Mouse (Mus musculus): Measurements from ENCODE around the gene Gpr155.
A peak's percentile ranks its signal among the peaks of the same experiment; 100 is the strongest.

Gene Gpr155

GRCm38 (mm10) chr2:73386356-73387046 lies at the start of gene Gpr155:
Gpr155 (minus strand) TSS chr2:73386572.
- DNase-seq, result peak; percentile 100

DNA sequence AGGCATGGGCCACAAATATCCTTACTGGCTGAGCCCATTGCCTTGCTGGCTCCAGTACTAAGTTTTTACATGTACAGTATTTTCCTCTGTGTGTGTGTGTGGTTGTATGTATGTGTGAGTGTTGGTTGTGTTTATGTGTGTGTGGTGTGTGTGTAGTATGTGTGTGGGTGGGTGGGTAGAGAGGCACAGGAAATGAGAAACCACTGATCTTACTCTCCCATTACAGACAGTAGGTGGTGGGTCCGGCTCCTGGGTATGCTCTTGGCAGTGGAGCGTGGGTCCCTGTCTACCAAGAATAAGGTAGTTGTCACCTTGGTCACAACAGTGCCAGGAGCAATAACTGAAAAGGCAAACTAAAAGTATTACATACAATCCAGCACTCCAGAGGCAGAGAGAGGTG lies 49.5 kb upstream of the Gpr155 start:
- no peak for DNase-seq

GRCm38 (mm10) chr2:73431959-73432396 lies 45.6 kb upstream of the Gpr155 start:
- no peak for DNase-seq

GRCm38 (mm10) chr2:73428803-73429468 lies 42.6 kb upstream of the Gpr155 start:
- no peak for DNase-seq

GRCm38 (mm10) chr2:73427293-73427692 lies 40.9 kb upstream of the Gpr155 start:
- peak; percentile 16 for DNase-seq

DNA sequence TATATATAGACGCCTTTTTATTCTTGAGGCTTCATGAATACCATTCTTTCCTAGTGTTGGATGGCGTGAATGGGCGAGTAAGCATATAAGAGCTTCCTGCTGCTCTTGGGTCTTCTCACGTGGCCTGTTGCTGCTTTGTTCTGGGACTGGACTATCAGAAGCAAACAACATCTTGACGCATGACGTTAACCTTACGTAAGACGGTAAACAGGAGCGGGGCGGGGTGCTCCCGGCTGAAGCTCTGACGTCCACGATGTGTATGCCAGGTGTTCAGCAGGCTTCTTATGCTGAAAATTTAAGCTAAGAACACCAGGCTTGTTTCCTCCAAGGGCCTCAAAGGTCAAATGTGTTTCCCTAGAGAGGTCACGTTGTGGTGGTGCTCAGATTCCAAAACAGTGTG lies 39.5 kb upstream of the Gpr155 start:
- no peak for DNase-seq

- DNase-seq, result no peak
Measured at GRCm38 (mm10) chr2:73419730-73420129, 33.4 kb upstream of the Gpr155 start.

- DNase-seq, result peak; percentile 9
Measured at GRCm38 (mm10) chr2:73419285-73419684, 32.9 kb upstream of the Gpr155 start.

- DNase-seq, result no peak
Measured at GRCm38 (mm10) chr2:73415892-73416291, 29.5 kb upstream of the Gpr155 start.

DNA sequence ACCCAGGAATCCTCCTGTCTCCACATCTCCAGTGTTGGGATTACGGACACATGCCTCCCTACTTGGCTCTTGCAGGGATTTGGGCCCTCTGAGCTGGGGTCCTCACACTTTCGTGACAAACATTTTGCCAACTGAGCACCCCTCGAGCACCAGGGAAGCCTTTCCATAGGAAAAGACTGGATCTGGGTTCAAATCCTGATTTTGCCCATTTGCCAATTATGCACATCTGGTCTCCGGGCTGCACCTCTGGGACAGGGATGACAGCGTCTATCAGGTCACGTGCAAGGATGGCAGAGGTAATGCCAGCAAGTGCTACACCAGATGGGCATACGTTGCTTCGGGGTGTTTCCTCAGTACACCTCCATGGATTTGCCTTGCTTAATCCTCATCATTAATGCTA lies 23.7 kb upstream of the Gpr155 start:
- DNase-seq, result no peak

DNA sequence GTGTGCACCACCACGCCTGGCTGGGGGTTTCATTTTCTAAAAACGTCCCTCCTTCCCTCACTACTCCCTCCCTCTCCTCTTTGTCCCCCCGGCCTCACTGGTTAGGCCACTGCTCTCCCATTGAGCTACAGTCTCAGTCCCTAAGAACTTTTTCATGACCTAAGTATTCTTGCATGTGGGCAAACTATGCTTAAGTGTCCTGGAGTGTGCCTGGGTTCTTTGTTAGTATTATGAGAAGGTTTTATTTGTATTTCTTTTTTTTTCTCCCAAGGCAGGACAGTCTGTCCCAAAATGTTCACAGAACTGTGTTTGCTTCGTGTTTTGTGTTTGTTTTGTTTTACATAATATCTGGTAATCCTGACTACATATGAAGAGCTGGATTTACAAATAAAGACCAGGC lies 21.3 kb upstream of the Gpr155 start:
- DNase-seq, result no peak

DNA sequence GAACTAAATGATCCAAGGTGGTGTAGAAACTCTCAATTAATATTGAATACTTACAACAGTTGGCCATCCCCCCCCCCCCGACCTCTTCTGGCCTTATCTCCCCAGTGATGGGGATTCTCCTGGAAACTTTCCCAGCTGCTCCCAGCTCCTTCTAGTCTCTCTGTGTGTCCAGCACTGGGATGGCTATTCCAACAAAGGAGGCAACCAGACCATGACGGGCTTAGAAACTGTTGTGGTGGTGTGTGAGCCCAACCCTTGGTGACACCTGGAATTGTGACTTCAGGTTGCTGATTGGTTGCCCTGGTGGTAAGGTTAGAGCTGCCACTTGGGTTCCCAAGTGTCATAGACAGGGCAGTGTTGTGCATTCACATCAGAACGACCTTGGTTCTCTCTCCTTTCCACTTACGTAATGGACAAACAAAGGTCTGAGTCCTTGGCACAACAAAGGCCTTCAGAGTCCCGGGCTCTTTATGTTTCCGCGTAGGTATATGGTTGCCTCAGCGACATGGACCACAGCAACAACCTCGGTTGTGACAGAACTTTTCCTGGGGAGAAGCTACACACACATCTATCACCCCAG lies 20.1 kb upstream of the Gpr155 start:
- no peak for DNase-seq

- no peak for DNase-seq
Measured at GRCm38 (mm10) chr2:73404980-73405379, 18.6 kb upstream of the Gpr155 start.

DNA sequence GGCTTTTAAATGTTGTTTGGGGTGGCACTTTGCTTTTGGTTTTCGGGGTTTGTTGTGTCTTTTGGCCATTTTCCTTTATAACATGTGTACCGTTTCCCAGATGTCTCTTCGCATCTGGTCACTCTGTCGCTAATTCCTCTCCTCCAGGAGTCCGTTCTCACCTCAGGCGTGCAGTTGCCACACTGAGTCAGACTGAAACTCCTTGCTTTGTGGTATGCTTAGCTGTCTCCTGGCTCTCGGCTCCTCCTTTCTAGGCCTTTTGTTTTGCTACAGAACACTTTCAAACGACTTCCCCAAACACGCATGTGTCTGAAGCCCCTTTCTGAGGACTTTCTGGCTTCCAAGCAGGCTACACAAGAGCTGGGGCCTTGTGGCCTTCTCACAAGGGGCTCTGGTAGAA lies 18.1 kb upstream of the Gpr155 start:
- no peak for DNase-seq

DNA sequence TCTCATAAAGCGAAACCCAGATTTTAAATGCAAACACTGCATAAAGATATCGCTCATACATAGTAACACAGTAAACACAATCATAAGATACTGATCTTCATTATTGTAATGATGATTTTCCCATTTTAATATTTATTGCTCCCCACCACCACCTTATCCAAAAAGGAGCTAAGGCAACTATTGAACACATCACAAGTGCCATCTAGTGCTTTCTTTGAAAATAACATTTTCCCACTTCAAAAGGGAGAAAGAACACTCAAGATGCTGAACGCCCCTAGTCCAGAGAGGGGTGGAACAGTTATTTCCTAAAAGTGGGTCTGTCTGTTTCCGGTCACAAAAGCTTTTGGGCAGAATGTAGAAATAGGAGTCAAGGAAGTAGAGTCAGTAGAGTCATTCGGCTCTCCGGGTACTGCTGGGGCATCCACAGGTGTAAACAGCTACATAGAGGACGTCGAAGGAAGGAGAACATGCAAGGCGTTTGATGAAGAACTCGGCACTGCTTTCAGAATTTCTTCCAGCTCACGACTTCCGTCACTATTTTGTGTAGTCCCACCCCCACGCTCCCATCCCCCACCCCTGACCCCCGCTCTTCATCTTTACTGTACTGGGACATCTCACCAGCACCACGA lies 17.1 kb upstream of the Gpr155 start:
- no peak for DNase-seq

DNA sequence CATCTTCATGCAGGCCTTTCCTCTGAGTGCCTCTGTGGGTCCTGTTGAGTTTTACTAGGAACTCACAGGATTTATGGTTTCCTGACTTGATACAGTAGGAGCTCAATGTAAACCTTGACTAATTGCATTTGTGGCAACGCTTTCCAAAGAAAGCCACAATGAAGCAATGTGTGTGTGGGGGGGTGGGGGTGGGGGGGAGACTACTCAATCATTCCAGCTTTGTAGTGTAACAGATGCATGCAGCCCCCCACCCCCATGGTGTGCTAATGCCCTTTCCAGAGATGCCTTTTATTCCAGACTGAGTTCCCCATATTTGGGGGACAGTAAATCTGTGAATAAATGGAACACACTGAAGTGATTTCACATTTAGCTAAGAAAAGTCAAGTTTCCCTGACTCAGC lies 15.3 kb upstream of the Gpr155 start:
- DNase-seq, result no peak

GRCm38 (mm10) chr2:73397476-73397875 lies 11.1 kb upstream of the Gpr155 start:
- no peak for DNase-seq

DNA sequence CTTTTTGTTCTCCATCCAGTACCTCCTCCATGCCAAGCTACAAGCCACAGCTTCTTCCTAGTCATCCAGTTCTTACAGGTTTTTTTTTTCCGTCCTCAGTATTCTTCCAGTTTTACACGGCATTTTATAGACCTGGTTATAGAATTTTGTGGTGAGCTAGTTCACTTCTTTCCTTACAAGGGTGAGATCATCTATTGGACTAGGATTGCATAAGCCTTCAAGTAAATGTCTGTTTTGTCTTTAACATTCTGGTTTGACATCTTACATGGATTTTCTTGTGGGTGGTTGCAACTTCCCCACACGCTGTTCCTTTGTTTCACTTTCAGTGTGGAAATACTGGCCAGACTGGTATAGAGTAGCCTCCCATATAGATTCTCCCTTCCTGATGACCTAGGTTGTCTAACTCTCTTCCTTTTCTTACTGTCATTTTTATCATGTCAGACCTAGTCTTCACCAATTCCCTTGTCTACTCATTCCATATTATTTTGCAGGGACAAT lies 10.5 kb upstream of the Gpr155 start:
- DNase-seq, result no peak

DNA sequence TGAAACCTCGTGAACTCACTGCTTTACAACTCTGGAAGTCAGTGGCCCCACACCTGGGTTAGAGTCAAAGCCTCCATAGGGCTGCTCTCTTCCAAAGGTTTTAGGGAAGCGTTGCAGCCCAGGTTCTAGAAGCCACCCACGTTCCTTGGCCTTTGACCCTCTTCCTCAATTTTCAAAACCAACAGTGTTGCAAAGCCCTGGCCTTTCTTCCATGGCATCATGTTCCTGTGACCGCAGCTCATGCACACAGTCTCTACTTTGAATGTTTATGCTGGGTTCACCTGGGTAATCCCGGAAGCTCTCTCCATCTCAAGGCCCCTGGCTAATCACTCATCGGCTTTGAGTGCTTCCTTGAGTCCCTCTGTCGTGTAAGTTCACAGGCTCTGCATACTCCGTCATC lies 9.1 kb upstream of the Gpr155 start:
- DNase-seq, result no peak

DNA sequence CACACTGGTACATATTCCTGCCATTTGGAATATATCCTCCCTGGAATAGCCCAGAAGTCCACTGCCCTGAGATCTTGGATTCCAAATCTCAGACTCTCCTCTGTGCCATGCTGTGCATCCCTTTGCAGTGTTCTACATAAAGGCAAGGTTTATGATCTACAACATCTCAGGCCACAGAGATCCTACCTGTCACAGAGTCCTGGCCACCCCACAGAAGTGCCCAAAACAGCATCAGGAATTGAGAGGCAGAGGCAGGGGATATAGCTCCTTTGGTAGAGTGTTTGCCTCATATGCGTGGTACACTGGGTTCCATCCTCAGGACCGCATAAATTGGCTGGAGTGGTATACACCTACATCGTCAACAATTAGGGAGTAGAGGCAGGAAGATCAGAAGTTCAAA lies 8.1 kb upstream of the Gpr155 start:
- no peak for DNase-seq

DNA sequence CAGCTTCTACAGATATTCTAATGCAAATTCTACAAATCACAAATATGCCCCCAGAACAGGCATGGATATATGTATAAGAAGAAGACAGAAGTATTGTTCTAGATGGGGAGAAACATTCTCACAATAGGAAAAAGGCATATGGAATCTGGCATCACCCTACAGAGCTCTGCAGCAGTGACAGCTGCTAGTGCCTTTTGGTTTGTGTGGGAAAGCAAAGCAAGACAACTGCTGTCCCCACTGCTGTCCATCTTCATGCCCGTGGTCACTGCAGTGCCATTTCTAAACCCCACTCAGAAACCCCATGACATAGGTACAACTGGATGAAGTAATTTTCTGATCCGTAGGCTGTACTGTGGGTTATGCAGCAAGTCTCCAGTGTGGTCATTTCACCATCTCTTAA lies 6.4 kb upstream of the Gpr155 start:
- DNase-seq, result no peak

- no peak for DNase-seq
Measured at GRCm38 (mm10) chr2:73389951-73390350, 3.6 kb upstream of the Gpr155 start.

GRCm38 (mm10) chr2:73387806-73388205 lies 1.4 kb upstream of the Gpr155 start:
- no peak for DNase-seq

All from cerebellum, adult 9-11 months (tissue).